Mouse (Mus musculus): ENCODE data around the gene Gm42957.

- TF ChIP-seq CTCF (IDR thresholded peaks at IDR 0.05; ENCODE audit: low read depth): no peak
- no peak for TF ChIP-seq EP300 (optimal IDR thresholded peaks at IDR 0.05)
These were observed 65.7 kb downstream of the Gm42957 start for GRCm38 (mm10) chr3:96701003-96701402.

Data from stomach, postnatal 0 days (tissue).